Mouse (Mus musculus): ENCODE data around the gene Med26. TPM values are rescaled to one million over a fixed set of nuclear protein-coding genes. Genes with fewer than 3 reads are reported as not detected.
A peak's percentile ranks its signal among the peaks of the same experiment; 100 is the strongest.

Med26 gene
- polyA plus RNA-seq, 1 experiment from 2014 or later = 14.8 TPM

- peaks cover 12% of the 10 kb centered on the region; the same call in 1 of the 2 replicates for H3K36me3 ChIP-seq (ENCODE audit: control insufficient read depth, insufficient read depth, low read length)
- H3K4me1 ChIP-seq (ENCODE audit: control insufficient read depth, insufficient read depth, low read length) = no peaks in the 10 kb centered on the region
- no peak overlapping the region for H3K4me3 ChIP-seq (ENCODE audit: low read depth, low read length)
- no peak overlapping the region for H3K4me2 ChIP-seq (ENCODE audit: low read depth, severe bottlenecking)
- H3K27ac ChIP-seq (replicated peaks; ENCODE audit: low read depth, low read length) = no peak overlapping the region
- 87% methylated on average over 2 of the region's 2 CpGs for WGBS
- DNase-seq (ENCODE audit: low spot score) = no peak
- H3K9me3 ChIP-seq (ENCODE audit: control insufficient read depth, low read length) = no peaks in the 10 kb centered on the region
- no peak for ATAC-seq (ENCODE audit: insufficient number of reproducible peaks, low FRiP score, low TSS enrichment, low read depth)
- no peaks in the 10 kb centered on the region for H3K27me3 ChIP-seq (ENCODE audit: control insufficient read depth, insufficient read depth, low read length)
- H3K9ac ChIP-seq (ENCODE audit: low read length) = no peak overlapping the region
Observed at GRCm38 (mm10) chr8:72499521-72500284, 48.4 kb downstream of the Med26 start.

- H3K9me3 ChIP-seq (ENCODE audit: control insufficient read depth, low read length) = no peaks in the 10 kb centered on the region
- no peak overlapping the region for H3K4me3 ChIP-seq (ENCODE audit: low read depth, low read length)
- H3K4me2 ChIP-seq (ENCODE audit: low read depth, severe bottlenecking) = no peak overlapping the region
- H3K9ac ChIP-seq (ENCODE audit: low read length) = no peak overlapping the region
- WGBS = 95% methylated on average over 4 of the region's 4 CpGs
- H3K36me3 ChIP-seq (ENCODE audit: control insufficient read depth, insufficient read depth, low read length) = peaks cover 12% of the 10 kb centered on the region; the same call in 1 of the 2 replicates
- no peak overlapping the region for H3K27ac ChIP-seq (replicated peaks; ENCODE audit: low read depth, low read length)
- ATAC-seq (ENCODE audit: insufficient number of reproducible peaks, low FRiP score, low TSS enrichment, low read depth) = no peak
- DNase-seq (ENCODE audit: low spot score) = no peak
- peaks cover 3% of the 10 kb centered on the region; the same call in 1 of the 2 replicates for H3K4me1 ChIP-seq (ENCODE audit: control insufficient read depth, insufficient read depth, low read length)
- H3K27me3 ChIP-seq (ENCODE audit: control insufficient read depth, insufficient read depth, low read length) = no peaks in the 10 kb centered on the region
Observed at GRCm38 (mm10) chr8:72498527-72498926, 49.5 kb downstream of the Med26 start.

GRCm38 (mm10) chr8:72497911-72498310, 50.2 kb downstream of the Med26 start:
- ATAC-seq (ENCODE audit: insufficient number of reproducible peaks, low FRiP score, low TSS enrichment, low read depth) = no peak
- H3K9ac ChIP-seq (ENCODE audit: low read length) = no peak overlapping the region
- H3K27ac ChIP-seq (replicated peaks; ENCODE audit: low read depth, low read length) = no peak overlapping the region
- H3K4me2 ChIP-seq (ENCODE audit: low read depth, severe bottlenecking) = no peak overlapping the region
- no peak for DNase-seq (ENCODE audit: low spot score)
- no peak overlapping the region for H3K4me3 ChIP-seq (ENCODE audit: low read depth, low read length)
- no peaks in the 10 kb centered on the region for H3K9me3 ChIP-seq (ENCODE audit: control insufficient read depth, low read length)
- peaks cover 12% of the 10 kb centered on the region; the same call in 1 of the 2 replicates for H3K36me3 ChIP-seq (ENCODE audit: control insufficient read depth, insufficient read depth, low read length)
- H3K4me1 ChIP-seq (ENCODE audit: control insufficient read depth, insufficient read depth, low read length) = peaks cover 5% of the 10 kb centered on the region; the same call in 1 of the 2 replicates
- no peaks in the 10 kb centered on the region for H3K27me3 ChIP-seq (ENCODE audit: control insufficient read depth, insufficient read depth, low read length)
- WGBS = 92% methylated on average over 1 of the region's 1 CpGs

- Histone ChIP-seq H3K27ac (replicated peaks; ENCODE audit: low read depth, low read length) (no peak overlapping the region), H3K9ac (ENCODE audit: low read length) (no peak overlapping the region)
- ATAC-seq (ENCODE audit: insufficient number of reproducible peaks, low FRiP score, low TSS enrichment, low read depth) = no peak
Observed at GRCm38 (mm10) chr8:72496217-72496616, 51.9 kb downstream of the Med26 start.

GRCm38 (mm10) chr8:72495411-72496111, 52.5 kb downstream of the Med26 start:
- 90% methylated on average over 23 of the region's 23 CpGs for WGBS
- peaks cover 12% of the 10 kb centered on the region; the same call in 1 of the 2 replicates for H3K36me3 ChIP-seq (ENCODE audit: control insufficient read depth, insufficient read depth, low read length)
- no peak for DNase-seq (ENCODE audit: low spot score)
- no peaks in the 10 kb centered on the region for H3K9me3 ChIP-seq (ENCODE audit: control insufficient read depth, low read length)
- no peak overlapping the region for H3K27ac ChIP-seq (replicated peaks; ENCODE audit: low read depth, low read length)
- no peak overlapping the region for H3K4me2 ChIP-seq (ENCODE audit: low read depth, severe bottlenecking)
- ATAC-seq (ENCODE audit: insufficient number of reproducible peaks, low FRiP score, low TSS enrichment, low read depth) = no peak
- peaks cover 9% of the 10 kb centered on the region; the same call in 1 of the 2 replicates for H3K4me1 ChIP-seq (ENCODE audit: control insufficient read depth, insufficient read depth, low read length)
- no peak overlapping the region for H3K4me3 ChIP-seq (ENCODE audit: low read depth, low read length)
- no peak overlapping the region for H3K9ac ChIP-seq (ENCODE audit: low read length)
- H3K27me3 ChIP-seq (ENCODE audit: control insufficient read depth, insufficient read depth, low read length) = no peaks in the 10 kb centered on the region

More at GRCm38 (mm10) chr8:72496217-72496616, 51.9 kb downstream of the Med26 start:
- no peaks in the 10 kb centered on the region for H3K27me3 ChIP-seq (ENCODE audit: control insufficient read depth, insufficient read depth, low read length)
- H3K9me3 ChIP-seq (ENCODE audit: control insufficient read depth, low read length) = no peaks in the 10 kb centered on the region
- peaks cover 9% of the 10 kb centered on the region; the same call in 1 of the 2 replicates for H3K4me1 ChIP-seq (ENCODE audit: control insufficient read depth, insufficient read depth, low read length)
- H3K4me2 ChIP-seq (ENCODE audit: low read depth, severe bottlenecking) = no peak overlapping the region
- no peak for DNase-seq (ENCODE audit: low spot score)
- peaks cover 12% of the 10 kb centered on the region; the same call in 1 of the 2 replicates for H3K36me3 ChIP-seq (ENCODE audit: control insufficient read depth, insufficient read depth, low read length)
- no peak overlapping the region for H3K4me3 ChIP-seq (ENCODE audit: low read depth, low read length)
- WGBS = 90% methylated on average over 19 of the region's 19 CpGs

GRCm38 (mm10) chr8:72493381-72493780, 54.7 kb downstream of the Med26 start:
- peak; percentile 38 for DNase-seq (ENCODE audit: low spot score)
- no peak for ATAC-seq (ENCODE audit: insufficient number of reproducible peaks, low FRiP score, low TSS enrichment, low read depth)
- no peak overlapping the region; the same call in 1 of the 2 replicates for H3K27ac ChIP-seq (replicated peaks; ENCODE audit: low read depth, low read length)
- H3K27me3 ChIP-seq (ENCODE audit: control insufficient read depth, insufficient read depth, low read length) = no peaks in the 10 kb centered on the region
- 15% methylated on average over 8 of the region's 8 CpGs for WGBS
- H3K4me3 ChIP-seq (ENCODE audit: low read depth, low read length) = peak overlapping the region; percentile 80
- peak overlapping the region; percentile 75 for H3K4me2 ChIP-seq (ENCODE audit: low read depth, severe bottlenecking)
- peaks cover 12% of the 10 kb centered on the region; the same call in 1 of the 2 replicates for H3K36me3 ChIP-seq (ENCODE audit: control insufficient read depth, insufficient read depth, low read length)
- H3K4me1 ChIP-seq (ENCODE audit: control insufficient read depth, insufficient read depth, low read length) = peaks cover 9% of the 10 kb centered on the region; the same call in 1 of the 2 replicates
- no peaks in the 10 kb centered on the region for H3K9me3 ChIP-seq (ENCODE audit: control insufficient read depth, low read length)
- H3K9ac ChIP-seq (ENCODE audit: low read length) = peak overlapping the region; percentile 61

- Histone ChIP-seq H3K36me3 (ENCODE audit: control insufficient read depth, insufficient read depth, low read length) (peaks cover 16% of the 10 kb centered on the region; the same call in 1 of the 2 replicates), H3K4me1 (ENCODE audit: control insufficient read depth, insufficient read depth, low read length) (peaks cover 9% of the 10 kb centered on the region; the same call in 1 of the 2 replicates), H3K27ac (replicated peaks; ENCODE audit: low read depth, low read length) (no peak overlapping the region), H3K9ac (ENCODE audit: low read length) (peak overlapping the region; percentile 80), H3K4me2 (ENCODE audit: low read depth, severe bottlenecking) (peak overlapping the region; percentile 75), H3K27me3 (ENCODE audit: control insufficient read depth, insufficient read depth, low read length) (no peaks in the 10 kb centered on the region), H3K4me3 (ENCODE audit: low read depth, low read length) (peak overlapping the region; percentile 80), H3K9me3 (ENCODE audit: control insufficient read depth, low read length) (no peaks in the 10 kb centered on the region)
- peak; percentile 95 for ATAC-seq (ENCODE audit: insufficient number of reproducible peaks, low FRiP score, low TSS enrichment, low read depth)
- peak; percentile 99 for DNase-seq (ENCODE audit: low spot score)
- WGBS = 0% methylated on average over 44 of the region's 56 CpGs
Observed at GRCm38 (mm10) chr8:72492622-72493081, 55.4 kb downstream of the Med26 start.
